ENCODE assay signal across 20 mouse cellular contexts in genomic region chr10:68006491-68006890, GRCm38 (mm10). TPM values are rescaled to one million over a fixed set of nuclear protein-coding genes. Genes with fewer than 3 reads are reported as not detected.
"Had no signal": no experiment of that assay in that cellular context is flagged by ENCODE, and none has a peak within 500 bp of the region (broad histone marks: within the 10 kb centered on the region; RNA-seq: fewer than 3 reads in every experiment).

No protein-coding gene starts in this region.

- H3K9ac ChIP-seq: liver, embryonic 15.5 days; liver, postnatal 0 days; lung, embryonic 15.5 days; midbrain, embryonic 12.5 days; neural tube, embryonic 12.5 days; stomach, embryonic 15.5 days had no signal

- H3K27me3 ChIP-seq: liver, embryonic 15.5 days; lung, embryonic 15.5 days; midbrain, embryonic 12.5 days; neural tube, embryonic 12.5 days; stomach, embryonic 15.5 days had no signal

- H3K27ac ChIP-seq: liver, embryonic 15.5 days; lung, embryonic 15.5 days; macrophage; midbrain, embryonic 10.5 days; midbrain, embryonic 12.5 days; neural tube, embryonic 12.5 days; stomach, embryonic 15.5 days; stomach, postnatal 0 days had no signal

- H3K36me3 ChIP-seq: liver, embryonic 15.5 days; stomach, embryonic 15.5 days had no signal

- H3K4me3 ChIP-seq: liver, embryonic 15.5 days; lung, embryonic 15.5 days; midbrain, embryonic 10.5 days; midbrain, embryonic 12.5 days; neural tube, embryonic 12.5 days; stomach, embryonic 15.5 days had no signal

- ATAC-seq: liver, postnatal 0 days; lung, postnatal 0 days; midbrain, embryonic 16.5 days had no signal

- DNase-seq: liver, postnatal 0 days; lung, adult 2 months; lung, postnatal 14 days; lung, postnatal 36 days; midbrain, embryonic 14.5 days; right cerebral cortex, postnatal 14 days; thymus, adult 2 months; thymus, postnatal 25 days; thymus, postnatal 4 days had no signal

- H3K4me1 ChIP-seq: liver, embryonic 15.5 days; midbrain, embryonic 10.5 days; midbrain, embryonic 12.5 days; neural tube, embryonic 12.5 days; stomach, embryonic 15.5 days had no signal

- H3K4me2 ChIP-seq: liver, embryonic 15.5 days; lung, embryonic 15.5 days; midbrain, embryonic 12.5 days; neural tube, embryonic 12.5 days; stomach, embryonic 15.5 days had no signal

RNA-seq across cellular contexts. Expression of gene Rtkn2, which starts 27.1 kb away (rescaled TPM):
- total RNA-seq: neutrophil, adult 5-6 weeks had no signal
